Mouse (Mus musculus) megakaryocyte progenitor cell, adult 5-6 weeks (primary cell): ENCODE data around the gene Mindy3. TPM values are rescaled to one million over a fixed set of nuclear protein-coding genes. Genes with fewer than 3 reads are reported as not detected.
A peak's percentile ranks its signal among the peaks of the same experiment; 100 is the strongest.

ENCODE experiments used
- ATAC-seq: replicated peaks from 2 replicates; pipeline ENCODE4 v1.8.0; 2016; ENCODE audit warnings: mild to moderate bottlenecking, moderate TSS enrichment, inconsistent platforms; ENCODE audit not compliant: poor library complexity
- total RNA-seq, 2 experiments: library from RNA; stranded (forward) in 1 of 2; stranded (reverse) in 1 of 2; fragments of 157-497, 149-512 nt in 1 of 2; fragments of 200-1000 nt in 1 of 2; gene quantifications; 2 replicates each; pipeline versions ENCODE4 v1.2.3 to v1.2.4; 2015 to 2017

Gene Mindy3
- total RNA-seq, 2 experiments from 2014 or later: 29.4 to 46.5 TPM

DNA sequence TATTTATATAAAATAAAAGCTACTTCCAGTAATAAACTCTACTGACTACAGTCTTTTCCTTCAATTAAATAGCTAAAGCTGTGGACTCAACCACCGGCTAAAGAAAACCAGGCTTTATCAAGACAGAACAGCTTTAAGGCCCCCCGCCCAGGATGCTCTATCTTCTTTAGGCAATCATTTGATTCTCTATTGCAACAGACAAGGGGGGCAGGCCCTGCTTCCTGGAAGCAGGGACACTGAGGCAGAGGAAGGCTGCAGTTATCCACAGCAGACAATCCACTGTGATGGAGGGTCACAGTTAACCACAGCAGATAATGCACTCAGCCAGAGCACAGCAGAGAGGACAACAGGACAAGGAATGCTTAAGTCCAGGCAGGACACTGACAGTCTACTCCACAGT lies 46.4 kb downstream of the Mindy3 start:
- ATAC-seq: peak; percentile 67

DNA sequence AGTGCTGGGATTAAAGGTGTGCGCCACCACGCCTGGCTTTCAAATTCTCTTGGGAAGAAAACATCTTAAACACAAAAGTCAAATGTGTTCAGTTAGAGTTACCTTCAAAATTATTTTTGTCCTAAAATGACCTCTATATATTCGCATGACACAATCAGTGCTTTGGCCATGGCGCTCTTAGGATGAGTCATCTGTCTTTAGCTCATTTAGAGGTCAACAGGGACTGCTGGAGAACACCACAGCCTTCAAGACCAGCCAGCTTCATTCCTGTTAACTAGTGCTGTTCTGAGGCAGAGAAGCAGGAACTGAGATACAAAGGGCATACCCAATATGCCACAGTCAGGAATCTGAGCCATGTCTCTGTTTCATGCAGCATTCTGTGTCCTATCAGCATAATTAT lies 47.9 kb downstream of the Mindy3 start:
- no peak for ATAC-seq

DNA sequence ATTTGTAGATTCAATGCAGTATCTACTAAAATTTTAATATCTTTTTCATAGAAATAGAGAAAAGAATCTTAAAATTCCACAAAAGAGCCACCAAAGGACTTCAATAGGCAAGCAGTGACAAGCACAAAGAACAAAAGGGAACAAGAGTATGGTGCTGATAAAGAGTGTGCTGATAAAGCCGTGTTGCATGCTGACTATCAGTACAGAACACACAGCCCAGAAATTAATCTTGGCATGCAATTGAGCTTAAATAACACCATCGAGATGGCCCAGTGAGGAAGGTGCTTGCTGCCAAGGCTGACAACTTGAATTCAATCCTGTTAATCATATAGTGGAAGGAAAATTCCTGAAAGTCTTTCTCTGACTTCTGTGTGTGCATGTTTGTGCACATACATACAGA lies 50.8 kb downstream of the Mindy3 start:
- ATAC-seq: peak; percentile 97

DNA sequence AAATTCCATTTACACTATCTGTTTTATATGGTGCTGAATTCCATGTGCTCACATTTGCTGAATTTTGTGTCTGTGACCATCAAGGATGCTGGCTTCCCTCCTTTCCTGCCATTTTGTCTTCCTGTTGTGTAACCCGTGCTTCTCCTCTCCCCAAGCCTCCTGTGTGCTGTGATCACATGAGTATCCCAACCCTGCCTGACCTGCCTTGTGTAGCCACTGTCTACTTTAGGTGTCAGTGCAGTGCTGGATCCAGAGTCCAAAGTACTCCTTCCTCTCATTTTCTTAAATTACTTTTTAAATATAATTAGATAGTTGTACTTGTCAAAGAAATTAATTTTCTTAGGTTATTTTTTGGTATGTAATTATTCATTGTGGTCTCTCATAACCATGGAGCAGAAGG lies 51.3 kb downstream of the Mindy3 start:
- ATAC-seq: no peak

DNA sequence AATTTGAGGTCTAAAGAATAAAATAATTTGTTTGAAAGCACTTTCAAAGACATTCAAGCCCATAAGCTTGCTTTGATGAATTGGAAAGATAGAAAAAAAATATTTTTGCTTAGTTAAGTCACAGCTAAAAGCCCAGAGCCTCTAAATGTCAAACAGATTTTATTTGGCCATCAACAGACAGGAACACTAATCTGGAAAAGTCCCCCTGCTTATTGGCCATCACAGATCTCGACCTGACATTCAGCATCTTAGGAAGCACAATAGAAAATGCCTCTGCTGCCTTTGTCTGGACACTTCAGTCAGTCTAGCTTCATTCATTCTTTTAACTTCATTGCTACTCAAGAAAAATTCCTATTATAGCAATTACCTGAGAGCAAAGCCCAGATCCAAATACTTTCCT lies 58.0 kb downstream of the Mindy3 start:
- no peak for ATAC-seq

DNA sequence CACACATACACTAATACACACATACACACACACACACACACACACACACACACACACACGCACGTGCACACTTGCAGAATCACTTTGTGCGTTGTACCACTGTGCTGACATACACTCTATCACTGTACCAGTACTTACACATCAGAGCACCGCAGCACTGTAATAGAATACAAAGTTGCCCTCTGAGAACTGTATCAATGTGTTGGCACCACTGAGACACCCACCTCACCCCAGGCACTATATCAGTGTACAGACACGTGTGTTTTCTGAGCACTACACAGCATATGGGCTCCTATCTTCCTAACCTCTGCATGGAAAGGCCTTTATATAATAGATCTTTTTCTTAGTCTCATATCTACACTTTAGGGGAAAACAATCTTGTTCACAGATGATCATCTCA lies 64.4 kb downstream of the Mindy3 start:
- ATAC-seq: no peak

DNA sequence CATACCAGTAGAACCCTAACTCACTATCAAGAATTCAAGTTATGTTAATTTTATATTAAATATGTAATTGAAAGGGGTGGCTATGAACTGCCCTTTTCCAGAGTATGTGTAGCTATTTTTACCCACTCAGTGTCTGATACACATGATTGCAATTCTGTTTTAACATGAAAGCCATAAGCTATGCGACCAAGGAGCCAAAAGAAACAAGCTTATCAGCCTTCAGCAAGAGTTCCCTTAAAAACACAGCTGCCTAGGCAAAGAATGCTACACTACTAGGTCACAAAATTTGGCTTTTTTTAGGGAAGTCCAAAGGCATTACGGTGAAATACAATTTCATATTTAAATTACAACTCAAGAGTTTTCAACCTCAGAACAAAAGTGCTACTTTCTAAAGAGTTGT lies 70.4 kb downstream of the Mindy3 start:
- no peak for ATAC-seq

DNA sequence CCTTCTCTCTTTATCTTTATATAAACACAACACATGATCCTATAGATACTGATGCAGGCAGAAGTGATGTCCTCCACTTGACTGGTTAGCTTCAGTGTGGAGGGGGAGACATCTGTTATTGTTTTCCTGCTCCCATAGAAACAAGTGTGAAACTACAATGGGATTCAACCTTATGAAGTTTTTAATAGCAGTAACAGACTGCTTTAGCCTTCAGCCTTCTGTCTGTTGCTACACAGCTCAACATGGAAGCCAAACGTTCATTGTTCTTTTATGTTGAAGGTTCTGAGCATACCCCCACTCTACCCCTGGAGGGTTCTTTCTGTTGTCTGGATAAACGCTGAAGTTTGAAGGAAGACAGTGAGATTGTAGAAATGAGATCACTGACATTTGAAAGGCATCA lies 87.3 kb downstream of the Mindy3 start:
- no peak for ATAC-seq

DNA sequence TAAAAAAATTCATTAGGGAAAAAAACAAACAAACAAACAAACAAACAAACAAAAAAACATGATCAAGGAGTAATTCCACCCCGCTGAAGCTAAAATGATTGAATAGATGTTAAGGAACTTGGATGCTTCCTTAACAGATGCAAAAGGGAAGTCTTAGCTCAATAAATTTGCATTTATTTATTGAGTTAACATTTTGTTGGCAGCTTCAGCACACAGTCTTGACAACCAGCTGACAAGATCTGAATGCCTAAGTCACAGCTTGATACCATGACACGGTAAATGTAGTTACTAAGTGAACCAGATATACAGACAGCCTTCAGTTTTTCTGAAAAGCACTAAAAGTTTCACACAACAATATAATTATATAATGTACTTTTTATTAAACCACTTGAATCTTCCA lies 89.7 kb downstream of the Mindy3 start:
- no peak for ATAC-seq

DNA sequence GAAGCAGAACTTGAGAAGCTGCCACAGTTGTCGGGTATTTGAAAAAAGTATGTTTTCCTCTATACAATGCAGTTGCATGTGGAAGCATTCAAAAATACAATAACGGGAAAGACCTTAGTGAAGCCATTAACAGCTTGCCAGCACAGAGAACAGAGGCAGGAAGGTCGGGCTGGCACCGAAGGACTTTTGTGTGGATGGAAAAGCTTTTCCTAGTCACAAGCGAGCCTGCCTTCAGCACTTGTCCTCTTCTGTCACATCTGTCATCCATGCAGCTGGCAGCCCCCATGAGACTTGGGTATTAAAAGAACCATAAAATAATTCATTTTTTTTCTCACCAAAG lies 90.2 kb downstream of the Mindy3 start:
- ATAC-seq: no peak

DNA sequence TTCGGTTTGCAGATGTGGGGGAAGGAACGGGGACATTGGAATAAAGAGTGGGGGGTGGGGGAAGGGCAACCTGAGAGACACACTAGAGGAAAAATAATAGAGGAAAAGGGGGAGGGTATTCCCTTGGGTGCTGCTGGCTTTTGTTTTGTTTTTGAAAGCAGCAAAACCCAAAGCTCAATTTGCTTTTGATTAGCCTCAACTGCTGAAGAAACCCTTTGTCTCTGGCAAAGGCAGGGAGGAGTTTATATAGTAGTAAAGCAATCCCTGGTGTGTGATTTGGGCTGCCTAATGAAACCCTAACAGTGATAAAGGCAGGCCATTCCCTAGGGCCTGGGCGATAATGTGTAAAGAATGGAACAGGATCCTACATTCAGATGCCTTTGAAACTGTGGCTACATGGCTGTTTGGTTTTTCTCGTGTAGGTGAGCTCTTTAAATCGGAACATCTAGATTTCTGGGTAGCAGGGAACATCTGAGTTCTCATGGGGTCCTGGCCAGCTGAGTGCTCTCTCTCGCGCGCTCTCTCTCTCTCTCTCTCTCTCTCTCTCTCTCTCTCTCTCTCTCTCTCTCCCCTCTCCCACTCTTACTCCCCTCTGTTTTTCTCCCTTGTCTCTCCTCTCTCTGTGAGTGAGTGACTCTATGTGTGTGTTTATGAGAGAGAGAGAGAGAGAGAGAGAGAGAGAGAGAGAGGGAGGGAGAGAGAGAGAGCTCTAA lies 90.8 kb downstream of the Mindy3 start:
- ATAC-seq: no peak

DNA sequence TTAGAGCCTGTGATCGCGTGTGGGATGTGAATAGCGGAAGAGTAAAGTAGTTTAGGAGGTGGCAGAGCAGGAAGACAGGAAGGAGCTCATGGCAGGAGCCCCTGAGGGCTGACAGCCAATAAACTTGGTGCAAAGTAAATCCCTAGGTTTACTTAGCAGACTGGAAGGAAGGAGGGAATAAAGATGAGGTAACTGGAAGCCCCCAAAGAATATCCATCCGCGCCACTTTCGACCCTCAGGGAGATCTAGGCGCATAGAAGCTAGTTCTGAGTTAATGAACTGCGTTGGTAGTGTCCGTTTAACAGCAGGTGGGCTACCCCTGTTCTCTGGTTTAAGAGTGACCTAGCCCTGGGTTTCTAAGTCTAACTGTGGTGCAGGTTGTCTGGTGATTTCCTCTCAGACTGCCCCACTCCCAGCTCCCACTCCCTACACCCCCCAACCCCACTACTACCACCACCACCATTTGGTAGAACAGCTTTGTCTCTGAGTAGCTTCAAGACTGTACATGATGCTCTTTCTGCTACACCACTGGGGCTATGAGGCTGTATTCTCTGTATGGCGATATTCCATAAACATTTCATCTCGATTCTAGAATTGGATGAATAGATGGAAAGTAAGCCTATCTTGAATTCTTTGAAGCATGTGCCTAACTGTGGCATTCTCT lies 91.4 kb downstream of the Mindy3 start:
- no peak for ATAC-seq

DNA sequence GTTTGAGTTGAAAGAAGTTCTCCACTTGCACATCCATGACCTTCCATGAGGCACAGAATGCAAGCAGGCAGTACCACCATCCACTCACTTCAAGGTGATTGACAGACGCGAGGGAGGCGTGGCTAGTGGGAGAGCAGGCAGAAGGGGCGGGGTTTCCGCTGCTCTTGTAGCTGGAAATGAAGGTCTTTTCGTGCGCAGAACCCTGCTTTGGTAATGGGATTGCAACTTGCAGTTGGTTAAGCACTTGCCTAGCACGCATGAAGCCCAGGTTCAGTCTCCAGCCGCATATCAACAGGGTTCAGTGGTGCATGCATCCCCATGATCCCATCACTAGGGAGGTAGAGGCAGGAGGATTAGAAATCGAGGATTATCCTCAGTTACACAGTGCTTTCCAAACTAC lies 92.1 kb downstream of the Mindy3 start:
- peak; percentile 95 for ATAC-seq

DNA sequence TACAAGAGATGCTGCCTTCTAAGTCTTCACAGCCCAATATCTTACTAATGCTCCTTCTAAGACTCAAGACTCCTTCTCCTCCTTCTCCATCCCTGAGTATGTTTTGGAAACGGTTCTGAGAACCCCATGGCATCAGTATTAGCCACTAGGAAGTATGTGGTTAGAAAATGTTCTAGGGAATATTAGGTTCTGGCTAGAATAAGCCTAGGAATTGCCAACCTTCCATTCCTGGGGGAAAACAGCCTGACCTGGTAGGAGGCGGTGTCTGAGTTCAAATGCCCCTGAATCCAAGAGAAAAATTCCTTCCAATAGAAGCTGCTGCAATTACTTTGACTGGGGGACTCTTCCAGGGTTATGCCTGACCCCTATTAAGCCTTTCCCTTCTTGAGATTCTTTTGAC lies 93.4 kb downstream of the Mindy3 start:
- ATAC-seq: no peak

DNA sequence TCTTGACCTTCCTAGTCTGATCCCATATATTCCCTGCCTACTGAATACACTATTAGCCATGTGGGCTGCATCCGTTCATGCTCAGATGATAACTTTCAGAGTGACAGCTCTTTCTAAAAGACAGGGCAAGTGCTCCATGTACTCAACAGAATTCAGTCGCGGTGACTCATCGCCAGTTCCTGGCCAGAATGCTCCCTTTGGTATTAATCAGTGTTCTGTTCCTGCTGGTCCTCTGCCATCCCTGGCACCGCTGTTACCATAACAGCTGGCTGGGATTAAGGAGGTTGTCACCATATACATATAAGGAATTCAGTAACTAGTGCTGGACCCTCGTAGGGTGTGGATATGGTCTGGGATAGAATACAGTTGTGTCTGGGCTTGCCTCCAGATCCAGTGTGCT lies 93.9 kb downstream of the Mindy3 start:
- no peak for ATAC-seq

DNA sequence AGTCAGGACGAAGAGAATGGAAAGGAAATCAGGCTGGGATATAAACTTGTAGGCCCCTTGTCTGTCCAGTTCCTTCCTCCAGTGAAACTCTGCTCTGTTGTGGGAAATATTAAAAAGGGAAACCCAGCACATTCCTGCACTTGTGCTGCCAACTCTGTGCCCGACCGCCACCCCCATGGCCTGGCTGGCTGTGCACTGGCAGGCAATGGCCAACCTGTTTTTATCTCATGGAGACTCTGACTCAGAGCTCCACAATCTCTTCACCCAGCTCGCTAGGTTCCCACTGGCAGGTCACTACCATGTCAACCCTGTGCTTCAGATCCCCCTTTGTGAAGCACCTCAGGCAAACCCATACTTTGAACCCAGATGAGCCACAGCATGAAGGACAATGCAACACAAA lies 98.4 kb downstream of the Mindy3 start:
- no peak for ATAC-seq

DNA sequence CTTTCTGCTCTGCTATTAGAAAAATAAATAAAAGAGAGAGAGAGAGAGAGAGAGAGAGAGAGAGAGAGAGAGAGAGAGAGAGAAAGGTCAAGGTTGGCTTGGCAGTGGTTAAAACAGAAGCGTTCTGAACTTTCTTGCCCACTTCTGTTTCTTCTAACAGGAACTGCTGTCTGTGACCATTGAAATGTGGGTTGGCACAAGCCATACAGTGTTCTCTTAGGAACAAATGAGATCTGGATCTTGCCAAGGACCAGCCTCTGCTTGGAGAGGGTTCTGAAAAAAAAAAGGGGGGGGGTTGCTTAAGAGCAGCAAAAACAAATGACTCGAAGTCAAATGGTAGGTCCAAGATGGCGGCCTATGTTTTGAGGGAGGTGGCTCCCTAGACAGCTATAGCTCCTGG lies 100.6 kb downstream of the Mindy3 start:
- no peak for ATAC-seq

DNA sequence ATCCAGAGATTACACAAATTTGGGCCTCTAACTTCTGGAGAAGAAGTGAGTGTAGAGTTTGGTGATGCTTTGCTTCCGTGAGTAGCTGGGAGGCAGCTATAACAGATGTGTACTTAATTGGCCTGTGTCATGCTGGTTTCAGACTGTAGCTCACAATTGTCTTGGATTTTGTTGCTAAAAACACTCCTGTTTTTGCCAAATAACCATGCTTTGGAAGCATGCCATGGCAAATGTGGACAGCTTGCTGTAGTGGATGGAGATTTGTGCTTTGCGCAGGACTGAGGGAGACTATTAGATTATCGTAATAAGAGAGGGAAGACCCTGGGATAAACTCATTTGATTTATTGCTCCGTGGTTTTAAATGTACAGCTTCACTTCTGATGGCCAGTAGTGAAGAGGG lies 101.2 kb downstream of the Mindy3 start:
- ATAC-seq: no peak

DNA sequence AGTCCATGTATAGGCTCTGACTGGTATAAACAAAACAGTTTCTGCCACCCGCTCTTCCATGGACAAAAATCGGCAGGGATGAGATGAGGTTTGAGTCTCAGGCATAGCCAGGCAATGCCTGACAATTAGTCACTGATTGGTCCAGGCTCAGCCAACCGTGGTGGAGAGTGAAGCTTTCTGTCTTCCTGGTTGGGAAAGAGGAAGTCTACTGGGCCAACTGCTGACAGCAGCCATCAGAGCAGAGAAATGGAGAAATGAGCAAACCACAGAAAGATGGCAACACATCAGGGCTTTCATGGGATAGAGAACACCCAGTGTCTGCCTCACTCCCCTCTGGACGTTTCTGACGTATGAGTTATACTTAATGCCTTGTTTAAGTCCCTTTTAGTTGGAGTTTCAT lies 101.9 kb downstream of the Mindy3 start:
- peak; percentile 99 for ATAC-seq

DNA sequence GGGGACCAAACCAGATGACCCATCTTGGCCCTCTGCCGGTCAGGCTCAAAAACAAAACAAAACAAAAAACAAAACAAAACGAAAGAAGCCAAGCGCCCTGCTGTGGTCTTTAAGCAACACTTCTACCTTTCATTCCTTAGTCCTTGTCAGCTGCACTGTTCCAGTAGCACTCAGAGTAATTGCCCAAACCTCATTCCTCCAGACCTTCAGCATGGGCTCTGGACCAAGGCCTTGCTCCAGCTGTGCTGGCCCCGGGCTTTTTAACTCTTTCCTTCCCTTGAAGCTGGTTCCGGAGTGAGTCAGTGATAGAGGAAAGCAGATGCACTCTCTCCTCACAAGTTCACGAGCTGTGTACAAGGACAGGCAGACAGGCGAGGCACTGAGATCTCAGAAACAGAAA lies 102.9 kb downstream of the Mindy3 start:
- ATAC-seq: no peak

DNA sequence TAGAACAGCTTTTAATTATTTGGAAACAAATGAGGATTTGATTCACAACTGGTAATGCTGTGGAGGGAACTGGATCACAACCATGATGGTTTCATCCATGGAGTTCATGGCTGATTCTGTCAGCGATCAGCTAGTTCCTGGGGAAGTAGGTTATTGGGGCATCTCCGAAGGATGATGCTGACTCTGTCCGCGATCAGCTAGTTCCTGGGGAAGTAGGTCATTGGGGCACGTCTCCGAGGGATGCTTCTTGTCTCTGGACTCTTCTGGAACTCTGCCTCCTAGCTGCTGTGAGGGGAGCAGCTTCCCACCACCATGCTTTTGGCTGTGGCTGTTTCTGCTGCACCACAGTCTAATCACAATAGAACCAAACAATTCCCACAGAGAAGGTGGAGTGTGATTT lies 105.2 kb downstream of the Mindy3 start:
- ATAC-seq: 0 out of 2 replicates have a peak, but pooled peaks have one; percentile 20

DNA sequence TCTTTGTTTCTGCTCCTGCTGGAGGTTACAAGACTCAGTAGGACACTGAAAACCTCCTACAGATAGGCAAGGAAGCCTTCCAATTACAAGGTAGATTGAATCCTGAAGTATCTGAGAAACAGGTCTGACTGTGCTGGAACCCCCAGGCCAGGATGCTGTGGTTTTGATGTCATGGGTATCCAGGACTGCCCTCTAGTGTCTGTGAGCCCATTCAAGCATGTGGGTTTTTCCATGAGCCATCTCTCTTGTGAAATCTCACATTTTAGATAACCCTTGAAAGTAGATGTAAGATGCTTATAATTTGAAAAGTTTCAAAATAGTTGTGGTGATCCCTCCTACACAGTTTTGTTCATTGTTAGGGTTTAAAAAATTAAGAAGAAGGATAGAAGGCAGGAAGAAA lies 110.8 kb downstream of the Mindy3 start:
- ATAC-seq: peak; percentile 68

DNA sequence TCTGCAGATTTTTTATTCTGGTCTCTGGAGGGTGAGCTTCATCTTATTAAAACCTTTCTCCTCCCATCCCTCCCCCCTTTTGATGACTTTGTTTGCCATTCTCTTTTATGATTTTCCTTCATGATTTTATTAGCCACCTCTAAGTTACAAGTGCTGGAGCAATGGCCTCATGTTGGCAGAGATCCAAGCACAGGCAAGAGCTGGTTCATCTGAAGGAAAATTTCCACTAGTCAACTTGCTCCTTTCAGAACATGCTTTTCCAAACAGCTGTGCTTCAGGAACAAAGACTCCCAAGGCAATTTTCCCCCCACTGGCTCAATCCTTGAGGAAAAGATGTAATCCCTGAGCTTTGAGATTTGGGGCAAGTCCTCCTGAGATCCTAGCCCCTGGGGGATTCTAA lies 112.0 kb downstream of the Mindy3 start:
- ATAC-seq: no peak
